Mouse (Mus musculus) forebrain, embryonic 10.5 days (tissue): ENCODE measurements at regions not wholly inside any gene's neighbourhood (a gene's known extent, or its start where the extent isn't known, plus 50 kb on each side); places are given as distances from the start of the nearest gene placed in this dataset.

Experiments used
- DNase-seq: peaks from one replicate; pipeline ENCODE4 v3.0.0-alpha.2; 2017; ENCODE audit warnings: low spot score; ENCODE audit errors: extremely low spot score
- H3K27ac ChIP-seq: fragments of 300-500 bp; sonication (generic); 2 replicates; pipeline ENCODE4 v1.5.1; 2016; ENCODE audit warnings: mild to moderate bottlenecking
- H3K27me3 ChIP-seq: fragments of 300-500 bp; sonication (generic); 2 replicates; pipeline ENCODE4 v1.6.1; 2016; ENCODE audit warnings: mild to moderate bottlenecking; ENCODE audit not compliant: poor library complexity, severe bottlenecking
- H3K36me3 ChIP-seq: fragments of 300-500 bp; sonication (generic); replicated peaks from 2 replicates; pipeline ENCODE4 v1.6.1; 2016; ENCODE audit warnings: mild to moderate bottlenecking, moderate library complexity
- H3K4me1 ChIP-seq: fragments of 300-500 bp; sonication (generic); 2 replicates; pipeline ENCODE4 v1.6.1; 2016
- H3K4me3 ChIP-seq: fragments of 300-500 bp; sonication (generic); 2 replicates; pipeline ENCODE4 v1.5.1; 2016; ENCODE audit warnings: mild to moderate bottlenecking, moderate library complexity
- H3K9me3 ChIP-seq: fragments of 300-500 bp; sonication (generic); 2 replicates; pipeline ENCODE4 v1.6.1; 2016; ENCODE audit warnings: mild to moderate bottlenecking, moderate library complexity
- WGBS: fragments of 180-500 bp; shearing (Covaris S2); methylation state at CpG from one replicate; pipeline ENCODE4 v1.1.7; 2016; 5-methylcytosine and 5-hydroxymethylcytosine counted together

GRCm38 (mm10) chr6:47391014-47391802, 62.0 kb upstream of the Cul1 start:
- Histone ChIP-seq H3K4me3 (no peak overlapping the region), H3K36me3 (no peaks in the 10 kb centered on the region), H3K9me3 (no peaks in the 10 kb centered on the region), H3K27me3 (no peaks in the 10 kb centered on the region), H3K27ac (no peak overlapping the region), H3K4me1 (peaks cover 13% of the 10 kb centered on the region)
- WGBS = 72% methylated on average over 3 of the region's 3 CpGs
- no peak for DNase-seq

DNA sequence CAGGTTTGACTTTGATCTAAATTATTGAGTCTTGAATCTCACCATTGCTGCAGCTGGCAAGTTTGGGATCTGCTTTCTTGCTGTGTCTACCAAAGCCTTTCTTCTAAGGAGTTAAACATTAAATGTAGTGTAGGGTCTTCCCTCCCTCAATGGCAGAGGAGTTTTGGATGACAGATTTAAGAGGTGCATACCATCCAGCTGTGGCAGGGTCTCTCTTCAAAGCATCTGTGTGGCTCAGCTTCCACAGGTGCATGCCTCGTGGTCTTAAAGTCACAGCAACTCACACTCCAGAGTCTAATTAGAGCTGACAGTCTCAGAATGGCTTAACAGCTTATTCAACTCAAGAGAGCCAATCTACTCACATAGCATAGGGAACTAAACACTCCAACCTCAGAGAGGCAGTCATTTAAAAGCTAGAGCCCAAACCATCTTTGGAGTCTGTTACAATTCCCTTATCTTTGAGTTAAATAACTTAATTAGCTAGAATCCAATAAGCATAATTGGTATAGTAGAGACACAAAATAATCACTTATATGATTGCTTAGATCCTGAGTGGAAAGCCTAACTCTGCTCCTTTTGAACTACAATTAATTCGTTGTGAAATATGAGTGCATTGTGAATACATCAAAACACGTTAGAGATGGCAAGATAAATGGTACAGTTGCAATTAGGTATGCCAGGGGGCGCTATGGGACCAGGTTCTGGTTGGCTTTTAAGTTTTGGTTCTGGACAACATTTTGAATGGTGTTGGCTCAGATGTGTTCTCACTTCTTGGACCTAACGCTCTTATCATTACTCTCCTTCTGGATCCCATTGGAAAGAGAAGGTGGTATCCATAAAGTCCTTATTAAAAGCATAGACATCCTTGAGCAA, 57.5 kb upstream of the Cul1 start:
- H3K9me3 ChIP-seq = no peaks in the 10 kb centered on the region
- DNase-seq = no peak
- H3K27ac ChIP-seq = no peak overlapping the region
- WGBS = 43% methylated on average over 5 of the region's 5 CpGs
- H3K36me3 ChIP-seq = no peaks in the 10 kb centered on the region
- no peak overlapping the region for H3K4me3 ChIP-seq
- H3K27me3 ChIP-seq = no peaks in the 10 kb centered on the region
- H3K4me1 ChIP-seq = peaks cover 4% of the 10 kb centered on the region
